20 mouse cellular contexts compared by ENCODE assay signal in the genomic region with DNA sequence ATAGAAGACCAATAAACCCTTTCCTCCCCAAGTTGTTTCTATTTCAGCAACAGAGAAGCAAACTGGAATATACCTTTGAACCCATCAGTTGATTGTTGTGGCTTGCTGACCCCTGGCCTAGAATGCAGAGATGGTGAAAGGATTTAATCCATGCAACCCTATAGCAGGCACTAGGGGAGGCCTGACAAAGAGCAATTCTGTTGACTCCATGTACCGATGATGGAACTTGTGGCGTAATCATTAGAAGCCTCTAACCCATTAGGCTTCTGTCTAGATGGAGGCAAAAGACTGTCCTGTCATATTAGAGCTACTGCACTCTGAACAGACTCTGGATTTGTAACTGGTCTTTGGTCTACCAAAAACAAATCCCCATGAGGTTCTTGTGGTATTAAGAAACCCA. TPM values are rescaled to one million over a fixed set of nuclear protein-coding genes. Genes with fewer than 3 reads are reported as not detected.
DNase-seq lines count a peak whose midpoint lies in the region; ATAC-seq lines count a peak whose summit lies in the region.
"Had no signal": no experiment of that assay in that cellular context is flagged by ENCODE, and none has a peak within 500 bp of the region (broad histone marks: within the 10 kb centered on the region; RNA-seq: fewer than 3 reads in every experiment).

No protein-coding gene starts in this region.

- 83% methylated on average over 2 of the region's 2 CpGs for WGBS in heart, embryonic 11.5 days (ENCODE audit: insufficient replicate concordance)

- H3K27me3 ChIP-seq in heart, embryonic 11.5 days (ENCODE audit: control insufficient read depth, insufficient read depth, low read length) = no peaks in the 10 kb centered on the region
- H3K27me3 ChIP-seq: Patski had no signal

- peaks cover 12% of the 10 kb centered on the region for H3K4me1 ChIP-seq in heart, embryonic 11.5 days (ENCODE audit: control insufficient read depth, insufficient read depth, low read length)

- intact Hi-C loops in left cerebral cortex, postnatal 4 days (cut with DNase I) = no loop called here

- ATAC-seq in heart, embryonic 11.5 days (replicated peaks; ENCODE audit: insufficient number of reproducible peaks, low FRiP score, low TSS enrichment) = no peak
- ATAC-seq: activated CD4-positive, CD25-positive, alpha-beta regulatory T cell, adult 4 months; CD4-positive, CD25-positive, alpha-beta regulatory T cell, adult 4 months; Patski had no signal

- H3K27ac ChIP-seq in heart, embryonic 11.5 days (ENCODE audit: low read depth, low read length) = no peak overlapping the region

- H3K36me3 ChIP-seq in heart, embryonic 11.5 days (ENCODE audit: control insufficient read depth, insufficient read depth, low read length) = no peaks in the 10 kb centered on the region

- H3K4me2 ChIP-seq in heart, embryonic 11.5 days = no peak overlapping the region

- no peaks in the 10 kb centered on the region for H3K9me3 ChIP-seq in heart, embryonic 11.5 days (replicated peaks; ENCODE audit: control insufficient read depth, low read length)
- H3K9me3 ChIP-seq: G1E had no signal

- H3K9ac ChIP-seq in heart, embryonic 11.5 days (ENCODE audit: low read depth, low read length) = no peak overlapping the region

- peak; percentile 74 for DNase-seq in heart, adult 11 months
- peak; percentile 97 for DNase-seq in adipocyte (ENCODE audit: low spot score)
- DNase-seq in left cerebral cortex, postnatal 4 days = no peak
- DNase-seq: adrenal gland, adult 2 months; adrenal gland, adult 8-10 months; adrenal gland, postnatal 10 days; adrenal gland, postnatal 14 days; adrenal gland, postnatal 25 days; adrenal gland, postnatal 36 days; B cell, adult 2 months; cerebellum, adult 11 months; cerebellum, adult 11-12 months; cerebellum, adult 18-20 months; cerebellum, adult 2 months had no signal

- H3K4me3 ChIP-seq in heart, embryonic 11.5 days (ENCODE audit: low read depth, low read length) = no peak overlapping the region

RNA-seq across cellular contexts. Expression of gene Ywhab, which starts 1.9 kb away (rescaled TPM):
- 254 and 271 TPM in 2 replicates for polyA plus RNA-seq in heart, embryonic 11.5 days (2014; fragmentation: Nextera tagmentation; extraction: Ambion mirVana)
- 100 to 1,000 TPM; 454 to 464 TPM for total RNA-seq in left cerebral cortex, postnatal 4 days (2021)

RNA-seq across cellular contexts. Expression of gene Pabpc1l, which starts 32.4 kb away (rescaled TPM):
- 0.61 and 0.66 TPM in 2 replicates for polyA plus RNA-seq in heart, embryonic 11.5 days (2014; fragmentation: Nextera tagmentation; extraction: Ambion mirVana)
- 1 to 10 TPM; 2.4 to 3.1 TPM for total RNA-seq in left cerebral cortex, postnatal 4 days (2021)
- total RNA-seq: ES-E14 had no signal
